Mouse (Mus musculus): Measurements from ENCODE around the gene Madd.

DNA sequence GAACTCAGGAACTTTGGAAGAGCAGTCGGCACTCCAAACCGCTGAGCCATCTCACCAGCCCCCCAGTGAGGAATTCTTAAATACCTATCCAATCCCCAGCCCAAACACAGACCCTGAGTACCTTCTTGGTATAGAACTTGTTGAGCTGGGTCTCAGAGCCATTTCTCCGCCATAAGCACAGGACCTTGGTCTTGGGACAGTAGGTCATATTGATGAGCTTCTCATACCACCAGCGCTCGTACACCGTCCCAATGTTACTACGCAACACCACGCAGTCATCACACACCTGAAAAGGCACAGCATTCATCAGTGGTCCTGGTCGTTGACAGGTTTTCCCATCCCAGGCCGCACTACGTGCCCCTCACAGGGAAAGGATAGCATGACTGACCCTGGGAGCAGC, 40.2 kb downstream of the Madd start:
- TF ChIP-seq POLR2A (IDR thresholded peaks at IDR 0.05; ENCODE audit: borderline replicate concordance, extremely low read depth, insufficient read depth, insufficient read length, poor library complexity, severe bottlenecking) (no peak), CTCF (IDR thresholded peaks at IDR 0.05; ENCODE audit: borderline replicate concordance, extremely low read depth, insufficient read depth, insufficient read length) (no peak)
